Mouse (Mus musculus): ENCODE measurements around the gene Fn1. TPM values are rescaled to one million over a fixed set of nuclear protein-coding genes. Genes with fewer than 3 reads are reported as not detected.

The Fn1 gene
- polyA plus RNA-seq, 2 experiments = 232 to 628 TPM

DNA sequence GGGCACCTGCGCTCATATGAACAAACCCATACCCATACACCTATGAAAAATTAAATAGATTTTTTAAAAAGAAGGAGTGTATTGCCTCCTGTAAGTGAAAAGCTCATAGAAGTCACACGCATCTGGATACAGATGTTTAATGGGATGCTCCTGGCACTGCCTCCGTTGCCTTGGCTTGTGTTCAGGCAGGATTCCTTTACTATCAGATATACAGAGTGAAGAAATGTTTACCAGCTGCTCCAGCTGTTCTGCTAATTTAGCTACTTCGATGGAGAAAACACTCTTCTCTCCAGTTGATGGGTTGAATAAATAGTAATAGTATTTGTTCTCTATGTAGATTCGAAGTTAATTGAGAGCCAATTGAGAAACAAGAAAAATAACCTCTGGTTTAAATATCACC, 33.8 kb upstream of the Fn1 start:
- ATAC-seq (ENCODE audit: low FRiP score, low read depth) (no peak), DNase-seq (ENCODE audit: low spot score) (peak; percentile 67)
- no peaks in the 10 kb centered on the region for H3K9me3 ChIP-seq (ENCODE audit: control insufficient read depth, low read length)
- H3K4me3 ChIP-seq (replicated peaks; ENCODE audit: low read length) = no peak overlapping the region
- no peak overlapping the region for H3K27ac ChIP-seq (replicated peaks; ENCODE audit: low read depth, low read length)
- H3K9ac ChIP-seq (ENCODE audit: low read depth, low read length, severe bottlenecking) = no peak overlapping the region
- H3K4me1 ChIP-seq (ENCODE audit: control insufficient read depth, insufficient read depth, low read length) = peaks cover 26% of the 10 kb centered on the region
- no peaks in the 10 kb centered on the region for H3K36me3 ChIP-seq (ENCODE audit: control insufficient read depth, insufficient read depth, low read length)
- WGBS = 66% methylated on average over 5 of the region's 5 CpGs
- H3K27me3 ChIP-seq (ENCODE audit: control insufficient read depth, insufficient read depth, low read length) = no peaks in the 10 kb centered on the region
- TF ChIP-seq POLR2A (IDR thresholded peaks at IDR 0.05; ENCODE audit: borderline replicate concordance, extremely low read depth, insufficient read depth, insufficient read length) = no peak
- H3K4me2 ChIP-seq (replicated peaks; ENCODE audit: low read depth, low read length, severe bottlenecking) = no peak overlapping the region

- Histone ChIP-seq H3K9ac (ENCODE audit: low read depth, low read length, severe bottlenecking) (no peak overlapping the region), H3K4me3 (replicated peaks; ENCODE audit: low read length) (no peak overlapping the region), H3K4me1 (ENCODE audit: control insufficient read depth, insufficient read depth, low read length) (peaks cover 18% of the 10 kb centered on the region), H3K27ac (replicated peaks; ENCODE audit: low read depth, low read length) (no peak overlapping the region), H3K27me3 (ENCODE audit: control insufficient read depth, insufficient read depth, low read length) (no peaks in the 10 kb centered on the region), H3K36me3 (ENCODE audit: control insufficient read depth, insufficient read depth, low read length) (no peaks in the 10 kb centered on the region), H3K4me2 (replicated peaks; ENCODE audit: low read depth, low read length, severe bottlenecking) (no peak overlapping the region), H3K9me3 (ENCODE audit: control insufficient read depth, low read length) (no peaks in the 10 kb centered on the region)
- no peak for TF ChIP-seq POLR2A (IDR thresholded peaks at IDR 0.05; ENCODE audit: borderline replicate concordance, extremely low read depth, insufficient read depth, insufficient read length)
- 47% methylated on average over 6 of the region's 6 CpGs for WGBS
- DNase-seq (ENCODE audit: low spot score) (peak; percentile 69), ATAC-seq (ENCODE audit: low FRiP score, low read depth) (peak; percentile 68)
These were observed 30.7 kb upstream of the Fn1 start for GRCm38 (mm10) chr1:71683736-71684135.

DNA sequence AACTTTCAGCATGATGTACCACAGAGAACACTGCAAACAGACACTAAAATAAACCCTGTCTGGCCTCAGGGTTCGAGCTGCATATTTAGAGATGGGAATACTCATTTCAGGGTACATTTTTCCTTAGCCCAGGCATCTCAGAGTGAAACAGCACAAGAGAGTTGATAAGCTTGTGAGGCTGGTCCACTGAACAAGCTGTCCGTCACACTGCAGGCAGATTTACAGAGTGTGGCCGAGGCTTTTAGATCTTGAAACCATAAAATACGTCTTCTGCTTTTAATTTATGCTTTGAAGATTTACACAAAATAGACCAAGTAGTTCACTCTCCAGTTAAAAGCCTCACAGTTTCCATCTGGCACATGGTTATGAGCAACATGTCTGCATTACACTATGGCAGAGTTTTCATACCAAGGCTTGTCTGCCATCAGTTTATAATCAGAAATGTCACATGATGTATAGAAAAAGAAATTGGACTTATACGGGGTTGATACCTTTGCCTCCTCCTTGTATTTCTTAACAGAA, 29.3 kb upstream of the Fn1 start:
- Histone ChIP-seq H3K27me3 (ENCODE audit: control insufficient read depth, insufficient read depth, low read length) (no peaks in the 10 kb centered on the region), H3K27ac (replicated peaks; ENCODE audit: low read depth, low read length) (0 out of 2 replicates have a peak overlapping the region, but pooled peaks have one; percentile 45), H3K36me3 (ENCODE audit: control insufficient read depth, insufficient read depth, low read length) (no peaks in the 10 kb centered on the region), H3K4me1 (ENCODE audit: control insufficient read depth, insufficient read depth, low read length) (peaks cover 18% of the 10 kb centered on the region), H3K4me3 (replicated peaks; ENCODE audit: low read length) (no peak overlapping the region), H3K9ac (ENCODE audit: low read depth, low read length, severe bottlenecking) (no peak overlapping the region), H3K9me3 (ENCODE audit: control insufficient read depth, low read length) (no peaks in the 10 kb centered on the region), H3K4me2 (replicated peaks; ENCODE audit: low read depth, low read length, severe bottlenecking) (no peak overlapping the region)
- TF ChIP-seq POLR2A (IDR thresholded peaks at IDR 0.05; ENCODE audit: borderline replicate concordance, extremely low read depth, insufficient read depth, insufficient read length) = no peak
- DNase-seq (ENCODE audit: low spot score) = peak; percentile 48
- 0 out of 2 replicates have a peak, but pooled peaks have one; percentile 26 for ATAC-seq (ENCODE audit: low FRiP score, low read depth)
- WGBS = 12% methylated on average over 5 of the region's 5 CpGs

- no peaks in the 10 kb centered on the region for H3K36me3 ChIP-seq (ENCODE audit: control insufficient read depth, insufficient read depth, low read length)
- no peak overlapping the region for H3K27ac ChIP-seq (replicated peaks; ENCODE audit: low read depth, low read length)
- H3K4me2 ChIP-seq (replicated peaks; ENCODE audit: low read depth, low read length, severe bottlenecking) = no peak overlapping the region
- no peaks in the 10 kb centered on the region for H3K27me3 ChIP-seq (ENCODE audit: control insufficient read depth, insufficient read depth, low read length)
- no peak overlapping the region for H3K9ac ChIP-seq (ENCODE audit: low read depth, low read length, severe bottlenecking)
- H3K4me1 ChIP-seq (ENCODE audit: control insufficient read depth, insufficient read depth, low read length) = peaks cover 18% of the 10 kb centered on the region
- ATAC-seq (ENCODE audit: low FRiP score, low read depth) (no peak), DNase-seq (ENCODE audit: low spot score) (no peak)
- no peak overlapping the region for H3K4me3 ChIP-seq (replicated peaks; ENCODE audit: low read length)
- TF ChIP-seq POLR2A (IDR thresholded peaks at IDR 0.05; ENCODE audit: borderline replicate concordance, extremely low read depth, insufficient read depth, insufficient read length) = no peak
- no peaks in the 10 kb centered on the region for H3K9me3 ChIP-seq (ENCODE audit: control insufficient read depth, low read length)
- WGBS = 38% methylated on average over 2 of the region's 2 CpGs
These were observed 28.3 kb upstream of the Fn1 start for GRCm38 (mm10) chr1:71681306-71681705.

DNA sequence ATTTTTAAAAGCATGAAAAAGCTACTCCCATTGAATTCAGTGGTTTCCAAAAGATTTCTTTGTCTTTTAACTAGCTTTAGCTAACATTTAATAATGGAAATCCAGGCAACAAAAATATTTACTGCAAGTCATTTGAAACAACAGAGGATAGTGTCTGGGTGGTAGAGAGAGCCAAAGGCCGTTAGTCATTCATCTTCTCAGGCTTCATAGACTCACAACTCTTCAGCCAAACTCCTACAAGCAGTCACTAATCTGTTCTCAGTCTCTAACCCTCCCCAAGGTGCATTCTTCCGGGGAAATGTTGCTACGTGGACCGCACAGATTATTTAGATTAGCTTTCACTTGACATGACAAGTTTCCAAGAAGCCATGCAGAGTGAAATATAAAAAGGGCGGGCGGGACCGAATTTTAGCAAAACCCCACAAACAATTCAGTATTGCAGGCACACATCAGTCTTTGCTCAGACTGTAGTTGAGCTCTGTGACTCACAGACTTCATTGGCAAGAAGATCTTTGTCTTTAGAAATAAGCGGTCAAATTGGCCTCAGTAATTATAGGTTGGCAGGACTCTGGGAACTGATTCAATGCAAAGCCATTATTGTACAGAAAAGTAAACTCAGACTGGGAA, 27.2 kb upstream of the Fn1 start:
- ATAC-seq (ENCODE audit: low FRiP score, low read depth) (no peak), DNase-seq (ENCODE audit: low spot score) (no peak)

More for the DNA sequence above, 27.2 kb upstream of the Fn1 start:
- Histone ChIP-seq H3K4me3 (replicated peaks; ENCODE audit: low read length) (no peak overlapping the region), H3K4me1 (ENCODE audit: control insufficient read depth, insufficient read depth, low read length) (peaks cover 18% of the 10 kb centered on the region), H3K27me3 (ENCODE audit: control insufficient read depth, insufficient read depth, low read length) (no peaks in the 10 kb centered on the region), H3K27ac (replicated peaks; ENCODE audit: low read depth, low read length) (no peak overlapping the region), H3K36me3 (ENCODE audit: control insufficient read depth, insufficient read depth, low read length) (no peaks in the 10 kb centered on the region), H3K9me3 (ENCODE audit: control insufficient read depth, low read length) (no peaks in the 10 kb centered on the region), H3K9ac (ENCODE audit: low read depth, low read length, severe bottlenecking) (no peak overlapping the region), H3K4me2 (replicated peaks; ENCODE audit: low read depth, low read length, severe bottlenecking) (no peak overlapping the region)
- TF ChIP-seq POLR2A (IDR thresholded peaks at IDR 0.05; ENCODE audit: borderline replicate concordance, extremely low read depth, insufficient read depth, insufficient read length) = no peak
- 80% methylated on average over 8 of the region's 8 CpGs for WGBS
